Mouse (Mus musculus): ENCODE measurements around the gene Zbtb9.

Zbtb9 gene

GRCm38 (mm10) chr17:27017564-27018499, 44.9 kb downstream of the Zbtb9 start:
- peak; percentile 95 for DNase-seq

GRCm38 (mm10) chr17:27018555-27019196, 45.7 kb downstream of the Zbtb9 start:
- DNase-seq = no peak

GRCm38 (mm10) chr17:27021076-27021475, 48.1 kb downstream of the Zbtb9 start:
- no peak for DNase-seq

- no peak for DNase-seq
These were observed 48.8 kb downstream of the Zbtb9 start for GRCm38 (mm10) chr17:27021736-27022135.

- no peak for DNase-seq
These were observed 50.4 kb downstream of the Zbtb9 start for GRCm38 (mm10) chr17:27023342-27023741.

- no peak for DNase-seq
These were observed 52.4 kb downstream of the Zbtb9 start for GRCm38 (mm10) chr17:27025326-27025902.

- no peak for DNase-seq
These were observed 53.0 kb downstream of the Zbtb9 start for GRCm38 (mm10) chr17:27025951-27026350.

GRCm38 (mm10) chr17:27027460-27028283, 54.7 kb downstream of the Zbtb9 start:
- DNase-seq = peak; percentile 41

- peak; percentile 93 for DNase-seq
These were observed 55.4 kb downstream of the Zbtb9 start for GRCm38 (mm10) chr17:27028284-27028795.

GRCm38 (mm10) chr17:27028909-27029308, 55.9 kb downstream of the Zbtb9 start, which contains the start of gene Bak1:
Gene Bak1 (minus strand): TSS chr17:27029009.
- DNase-seq = no peak

- no peak for DNase-seq
These were observed 56.5 kb downstream of the Zbtb9 start for GRCm38 (mm10) chr17:27029431-27029830.

GRCm38 (mm10) chr17:27030896-27031295, 57.9 kb downstream of the Zbtb9 start:
- DNase-seq = no peak

GRCm38 (mm10) chr17:27032328-27032727, 59.4 kb downstream of the Zbtb9 start:
- DNase-seq = no peak

- peak; percentile 90 for DNase-seq
These were observed 59.9 kb downstream of the Zbtb9 start for GRCm38 (mm10) chr17:27032869-27033268.

GRCm38 (mm10) chr17:27036465-27036864, 63.5 kb downstream of the Zbtb9 start:
- DNase-seq = no peak

GRCm38 (mm10) chr17:27038335-27039050, 65.5 kb downstream of the Zbtb9 start:
- DNase-seq = no peak

- DNase-seq = no peak
These were observed 66.6 kb downstream of the Zbtb9 start for GRCm38 (mm10) chr17:27039432-27040102.

GRCm38 (mm10) chr17:27040304-27041045, 67.5 kb downstream of the Zbtb9 start:
- DNase-seq = peak; percentile 83

- DNase-seq = no peak
These were observed 68.2 kb downstream of the Zbtb9 start for GRCm38 (mm10) chr17:27041046-27041786.

- DNase-seq = no peak
These were observed 68.8 kb downstream of the Zbtb9 start for GRCm38 (mm10) chr17:27041787-27042055.
